Mouse (Mus musculus) mouse trophoblast stem cell (cell line): ENCODE results near the gene Klhl11.

Experiments used
- in situ Hi-C, 2 experiments: fragments of 300-500 bp; cut with MseI, MboI; formaldehyde crosslinking; loops; 2 replicates in 1 of 2; 3 replicates in 1 of 2; pipeline ENCODE4 v1.15.1; 2025

Klhl11 gene

DNA sequence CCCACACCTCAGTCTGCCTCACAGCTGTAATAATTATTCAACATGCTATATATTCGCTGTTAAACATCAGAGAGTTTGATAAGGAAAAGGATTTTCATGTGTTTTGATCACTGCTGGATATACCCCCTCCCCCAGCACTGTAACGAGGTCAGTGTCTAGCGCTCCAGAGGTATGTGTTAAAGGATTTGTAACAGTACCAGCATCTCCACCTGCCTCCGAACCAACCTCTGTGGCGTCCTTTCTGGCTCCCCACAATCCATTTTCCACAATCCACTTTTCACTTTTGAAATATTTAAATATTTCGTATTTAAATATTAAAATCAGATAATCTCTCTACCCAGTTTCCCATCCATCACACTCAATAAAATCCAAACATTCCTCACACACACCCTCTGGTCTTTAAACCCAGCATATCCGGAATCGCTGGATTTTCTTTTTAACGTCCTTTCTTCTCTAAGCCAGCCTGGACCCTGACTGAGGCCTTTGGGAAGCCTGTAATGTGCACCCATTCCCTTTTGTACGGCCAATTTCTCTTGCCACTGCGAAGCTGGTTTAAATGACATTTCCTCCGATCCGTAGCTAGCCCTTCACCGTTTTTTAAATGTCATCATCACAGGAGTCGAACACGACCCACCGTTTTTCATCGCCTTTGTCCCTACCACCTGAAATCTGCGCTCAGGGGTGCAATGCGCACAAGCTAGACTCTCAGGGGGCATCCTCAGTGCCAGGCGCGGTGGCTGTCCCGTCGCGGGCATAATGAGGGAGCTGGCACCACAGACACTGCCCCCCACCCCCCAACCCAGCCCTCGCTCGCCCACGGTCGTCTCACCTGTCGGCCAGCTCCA is 967 bp downstream of the Klhl11 start:
- in situ Hi-C loops: loop anchor here in 1 of 2 experiments (10.0 kb wide), 1 partner anchor 107 kb away; no protein-coding TSS in a partner anchor

DNA sequence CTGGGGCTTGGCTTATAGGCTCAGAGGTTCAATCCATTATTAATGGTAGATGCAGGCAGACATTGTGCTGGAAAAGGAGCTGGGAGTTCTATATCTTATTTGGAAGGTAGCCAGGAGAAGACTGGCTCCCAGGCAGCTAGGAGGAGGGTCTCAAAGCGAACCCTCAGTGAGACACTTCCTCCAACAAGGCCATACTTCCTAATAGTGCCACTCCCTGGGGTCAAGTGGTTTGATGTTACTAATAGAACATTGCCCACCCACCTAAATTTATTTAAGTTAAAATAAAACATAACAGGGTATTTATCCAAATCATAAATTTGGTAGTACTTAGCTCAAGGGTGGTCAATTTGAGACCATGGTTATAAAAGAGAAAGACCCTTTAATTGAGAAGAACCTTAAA is 6.7 kb downstream of the Klhl11 start:
- in situ Hi-C loops: no loop called here

- in situ Hi-C loops: no loop called here
These were observed 7.2 kb downstream of the Klhl11 start for GRCm38 (mm10) chr11:100465229-100465792.

DNA sequence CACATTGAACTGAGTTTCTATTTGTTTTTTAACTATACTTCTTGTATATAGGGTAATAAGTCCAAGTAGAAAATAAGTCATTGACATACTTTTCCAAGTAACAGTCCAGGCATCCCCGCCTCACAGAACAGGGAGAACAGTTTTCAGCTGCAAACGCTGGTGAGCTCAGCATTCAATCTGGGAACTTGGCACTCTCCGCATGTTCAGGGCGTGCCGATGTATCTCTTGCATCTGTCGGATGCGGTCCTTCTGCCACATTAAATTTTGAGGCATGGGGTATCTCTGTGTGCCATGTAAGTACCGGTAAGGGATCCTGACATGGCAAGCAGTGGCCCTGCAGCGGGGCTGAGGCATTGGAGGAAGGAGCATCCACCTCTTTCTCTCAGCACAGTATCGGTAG is 9.8 kb downstream of the Klhl11 start:
- in situ Hi-C loops: no loop called here

DNA sequence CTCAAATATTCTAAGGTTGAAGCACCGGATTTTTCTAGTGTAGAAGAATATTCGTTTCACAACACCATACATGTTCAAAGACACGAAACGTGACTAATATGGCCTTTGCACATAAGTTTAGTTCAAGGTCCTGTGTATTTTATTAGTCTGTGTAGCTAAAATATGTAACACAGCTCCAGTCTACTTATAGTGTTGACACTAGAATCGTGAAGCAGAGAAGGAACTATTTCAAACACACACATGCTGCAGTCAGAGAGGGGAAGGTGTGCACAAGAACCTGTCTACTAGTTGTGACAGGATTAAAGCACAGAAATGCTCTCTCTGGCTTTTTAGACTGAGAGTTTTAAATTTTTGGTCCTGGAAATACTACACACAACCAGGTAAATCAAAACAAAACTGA is 14.8 kb downstream of the Klhl11 start:
- in situ Hi-C loops: no loop called here

DNA sequence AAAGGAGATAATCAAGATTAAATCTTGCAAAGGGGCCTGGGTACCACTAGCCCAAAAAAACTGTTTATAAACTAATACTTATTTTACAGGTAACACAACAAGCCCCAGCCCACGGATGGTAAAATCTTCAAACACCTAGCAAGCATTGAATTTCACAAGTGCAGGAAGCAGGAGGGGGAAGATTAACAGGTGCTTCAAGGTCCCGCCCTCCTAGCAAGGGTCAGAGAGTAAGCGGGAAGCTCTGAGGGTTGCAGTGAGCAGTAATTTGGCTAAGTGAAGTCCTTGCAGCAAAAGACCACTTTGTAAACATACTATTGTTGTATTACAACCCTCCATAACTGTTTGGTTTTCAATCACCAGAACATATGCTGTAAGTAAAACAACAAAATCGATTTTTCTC is 15.3 kb downstream of the Klhl11 start:
- in situ Hi-C loops: no loop called here

- in situ Hi-C loops: no loop called here
These were observed 29.9 kb downstream of the Klhl11 start for GRCm38 (mm10) chr11:100442625-100443024.

DNA sequence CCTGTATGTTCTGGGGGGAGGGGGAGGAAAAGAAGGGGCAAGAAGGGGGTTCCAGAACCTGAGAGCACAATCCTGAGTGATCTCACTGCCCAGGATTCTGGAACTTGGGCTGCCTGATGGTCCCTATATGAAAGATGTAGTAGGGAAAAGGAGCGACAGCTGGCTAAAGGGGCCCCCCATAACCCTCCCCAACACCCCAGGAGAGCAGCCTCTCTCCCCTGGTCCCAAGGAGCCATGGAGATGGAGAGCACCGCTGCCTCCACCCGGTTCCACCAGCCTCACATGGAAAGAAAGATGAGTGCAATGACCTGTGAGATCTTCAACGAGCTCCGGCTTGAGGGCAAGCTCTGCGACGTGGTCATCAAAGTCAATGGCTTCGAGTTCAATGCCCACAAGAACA is 30.7 kb downstream of the Klhl11 start, which contains the start of the genes Nt5c3b and Klhl10:
TSS of gene Nt5c3b (minus strand) at position 12 of the 400 bp plus-strand sequence.
TSS of gene Klhl10 (plus strand) at position 121 of the 400 bp plus-strand sequence.
- in situ Hi-C loops: no loop called here

GRCm38 (mm10) chr11:100440691-100441522 is 31.6 kb downstream of the Klhl11 start:
- in situ Hi-C loops: no loop called here

GRCm38 (mm10) chr11:100437901-100438300 is 34.6 kb downstream of the Klhl11 start:
- in situ Hi-C loops: no loop called here

- in situ Hi-C loops: no loop called here
These were observed 36.8 kb downstream of the Klhl11 start for GRCm38 (mm10) chr11:100435678-100436246.

DNA sequence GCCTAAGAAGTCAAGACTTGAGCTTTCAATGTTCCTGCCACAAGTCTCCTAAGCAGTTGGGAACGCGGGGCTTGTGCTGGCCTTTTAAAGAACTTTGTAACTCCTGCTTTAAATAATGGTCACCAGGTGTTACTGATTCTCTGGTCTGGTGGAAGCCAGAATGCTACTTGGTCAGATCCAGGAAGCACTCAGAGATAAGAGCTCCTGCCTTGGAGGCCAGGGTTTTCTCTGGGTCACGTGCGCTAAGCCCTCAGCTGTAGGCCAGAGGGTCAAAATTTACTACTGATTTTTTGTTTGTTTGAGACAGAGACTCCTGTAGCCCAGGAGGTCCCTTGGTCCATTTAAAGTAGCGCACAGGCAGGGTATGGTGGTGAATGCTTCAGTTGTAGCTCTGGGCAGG is 40.5 kb downstream of the Klhl11 start:
- in situ Hi-C loops: no loop called here

- in situ Hi-C loops: no loop called here
These were observed 42.5 kb downstream of the Klhl11 start for GRCm38 (mm10) chr11:100430052-100430451.

- in situ Hi-C loops: loop anchor here in 1 of 2 experiments (5.0 kb wide), 1 partner anchor 49 kb away; no protein-coding TSS in a partner anchor
These were observed 43.8 kb downstream of the Klhl11 start for GRCm38 (mm10) chr11:100428612-100429199.

DNA sequence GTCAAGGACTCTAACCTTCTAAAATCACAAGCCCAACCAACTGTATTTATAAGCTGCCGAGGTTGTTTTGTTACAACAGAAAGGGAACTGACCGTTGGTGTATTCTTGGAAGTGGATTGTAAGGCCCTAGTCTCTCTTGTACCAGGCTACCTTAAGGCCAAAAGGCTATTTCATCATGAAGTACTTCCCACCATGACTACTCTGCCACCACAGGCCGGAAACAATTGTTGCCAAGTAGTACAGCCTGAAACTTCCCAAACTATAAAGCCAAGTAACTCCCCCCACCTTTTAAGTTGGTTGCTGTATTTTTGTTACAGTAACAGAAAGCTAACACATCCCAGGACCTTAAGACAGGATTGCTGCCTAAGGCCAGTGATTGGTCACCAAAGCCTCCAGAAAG is 45.7 kb downstream of the Klhl11 start:
- in situ Hi-C loops: loop anchor here in 1 of 2 experiments (5.0 kb wide), 1 partner anchor 50 kb away; no protein-coding TSS in a partner anchor

GRCm38 (mm10) chr11:100425851-100426250 is 46.7 kb downstream of the Klhl11 start:
- in situ Hi-C loops: loop anchor here in 1 of 2 experiments (5.0 kb wide), 1 partner anchor 51 kb away; no protein-coding TSS in a partner anchor

DNA sequence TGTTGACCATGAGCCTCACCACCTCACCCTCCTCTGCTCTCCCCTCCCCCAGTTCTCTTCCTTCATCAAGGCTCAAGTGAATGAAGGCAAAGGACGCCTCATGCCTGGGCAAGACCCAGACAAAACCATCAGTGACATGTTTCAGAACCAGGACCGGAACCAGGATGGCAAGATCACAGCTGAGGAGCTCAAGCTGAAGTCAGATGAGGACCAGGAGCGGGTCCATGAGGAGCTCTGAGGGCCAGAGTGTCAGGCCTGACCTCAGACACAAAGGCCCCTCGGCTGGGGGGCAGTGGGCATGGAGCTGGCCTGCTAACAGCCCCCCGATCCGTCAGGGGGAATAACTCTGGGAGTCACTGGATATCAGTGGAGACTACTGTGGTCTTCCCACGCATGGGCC is 48.7 kb downstream of the Klhl11 start:
- in situ Hi-C loops: no loop called here

- in situ Hi-C loops: no loop called here
These were observed 51.0 kb downstream of the Klhl11 start for GRCm38 (mm10) chr11:100421537-100421936.

DNA sequence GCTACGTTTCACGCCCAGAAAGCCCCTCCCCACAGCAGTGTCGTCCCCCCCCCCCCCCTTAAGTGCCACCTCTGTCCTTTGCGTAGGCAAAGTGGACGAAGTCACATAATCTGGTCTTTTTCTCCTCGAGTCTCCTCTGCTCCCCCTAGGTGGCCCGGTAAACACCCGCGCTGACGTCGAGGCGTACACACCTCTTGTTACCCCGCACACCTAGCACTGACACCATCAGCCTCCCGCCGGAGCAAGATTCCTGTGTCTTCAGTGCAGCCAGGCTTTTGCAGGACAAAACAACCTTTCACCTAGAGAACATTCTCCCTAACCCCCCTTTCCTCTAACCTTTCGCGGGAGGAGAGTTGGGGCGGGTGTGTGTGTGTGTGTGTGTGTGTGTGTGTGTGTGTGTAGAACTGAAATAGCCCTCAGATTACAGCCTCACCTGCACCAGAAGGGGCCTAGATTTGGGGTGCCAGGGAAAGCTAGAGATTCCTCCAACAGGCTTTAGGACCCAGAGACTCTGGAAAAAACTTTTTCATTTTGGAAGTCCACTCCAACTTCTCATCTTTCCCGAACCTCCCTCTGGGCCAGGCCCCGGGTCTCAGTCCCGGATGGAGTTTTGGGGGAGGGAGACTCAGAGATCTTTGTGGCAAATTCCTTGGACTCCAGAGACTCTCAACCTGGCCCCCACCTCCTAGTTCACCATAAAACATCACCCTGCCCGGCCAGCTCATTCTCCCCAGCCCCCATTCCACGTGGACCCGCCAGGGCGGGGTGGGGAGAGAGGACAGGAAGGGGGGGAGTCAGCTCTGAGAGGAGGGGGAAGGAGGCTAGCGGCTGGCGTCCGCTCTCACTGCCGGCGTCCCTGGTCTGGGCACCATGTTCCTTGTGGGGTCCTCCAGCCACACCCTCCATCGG is 57.4 kb downstream of the Klhl11 start, which contains the start of gene Fkbp10:
TSS of gene Fkbp10 (plus strand) at position 784 of the 909 bp plus-strand sequence.
- in situ Hi-C loops: no loop called here
